Mouse (Mus musculus) forelimb bud, embryonic 11.5 days (tissue): Measurements from ENCODE around the gene Prkar2b.

Experiments used
- DNase-seq: peaks from one replicate; pipeline ENCODE4 v3.0.0-alpha.2; 2012; ENCODE audit warnings: low read depth, low spot score

Prkar2b gene

GRCm38 (mm10) chr12:32061090-32061930 is at the start of gene Prkar2b:
Prkar2b (minus strand) TSS chr12:32061296.
- peak; percentile 81 for DNase-seq

GRCm38 (mm10) chr12:32109201-32109600 is 48.1 kb upstream of the Prkar2b start:
- no peak for DNase-seq

- no peak for DNase-seq
Measured at GRCm38 (mm10) chr12:32104955-32105521, 43.9 kb upstream of the Prkar2b start.

GRCm38 (mm10) chr12:32104451-32104862 is 43.4 kb upstream of the Prkar2b start:
- DNase-seq, result no peak

GRCm38 (mm10) chr12:32101306-32101705 is 40.2 kb upstream of the Prkar2b start:
- no peak for DNase-seq

- DNase-seq, result no peak
Measured at GRCm38 (mm10) chr12:32099686-32100206, 38.6 kb upstream of the Prkar2b start.

GRCm38 (mm10) chr12:32098596-32098995 is 37.5 kb upstream of the Prkar2b start:
- no peak for DNase-seq

- no peak for DNase-seq
Measured at GRCm38 (mm10) chr12:32097107-32097506, 36.0 kb upstream of the Prkar2b start.

GRCm38 (mm10) chr12:32095164-32095563 is 34.1 kb upstream of the Prkar2b start:
- no peak for DNase-seq

- DNase-seq, result no peak
Measured at GRCm38 (mm10) chr12:32092452-32092851, 31.4 kb upstream of the Prkar2b start.

GRCm38 (mm10) chr12:32088566-32088965 is 27.5 kb upstream of the Prkar2b start:
- DNase-seq, result no peak

GRCm38 (mm10) chr12:32087339-32087738 is 26.2 kb upstream of the Prkar2b start:
- no peak for DNase-seq

- no peak for DNase-seq
Measured at GRCm38 (mm10) chr12:32086874-32087273, 25.8 kb upstream of the Prkar2b start.

- DNase-seq, result no peak
Measured at GRCm38 (mm10) chr12:32085856-32086255, 24.8 kb upstream of the Prkar2b start.

- DNase-seq, result no peak
Measured at GRCm38 (mm10) chr12:32085189-32085588, 24.1 kb upstream of the Prkar2b start.

- no peak for DNase-seq
Measured at GRCm38 (mm10) chr12:32084601-32085000, 23.5 kb upstream of the Prkar2b start.

- DNase-seq, result no peak
Measured at GRCm38 (mm10) chr12:32080692-32081091, 19.6 kb upstream of the Prkar2b start.

GRCm38 (mm10) chr12:32077403-32077802 is 16.3 kb upstream of the Prkar2b start:
- DNase-seq, result no peak

- DNase-seq, result no peak
Measured at GRCm38 (mm10) chr12:32075831-32076715, 15.0 kb upstream of the Prkar2b start.

- no peak for DNase-seq
Measured at GRCm38 (mm10) chr12:32074271-32074670, 13.2 kb upstream of the Prkar2b start.

- DNase-seq, result no peak
Measured at GRCm38 (mm10) chr12:32066004-32066403, 4.9 kb upstream of the Prkar2b start.
